Mouse (Mus musculus) lung, adult 2 months (tissue): ENCODE data around the gene Borcs6.

ENCODE experiments used
- CTCF ChIP-seq: fragments of 200-500 bp; IDR thresholded peaks from 2 replicates; pipeline ENCODE4 v1.5.1; 2011; ENCODE audit warnings: mild to moderate bottlenecking, low read length, control low read depth; ENCODE audit not compliant: insufficient read depth
- POLR2A ChIP-seq: fragments of 200-500 bp; IDR thresholded peaks from 2 replicates; pipeline ENCODE4 v1.6.1; 2011; ENCODE audit warnings: low read depth, mild to moderate bottlenecking, control low read depth, low read length, borderline replicate concordance; ENCODE audit errors: extremely low read depth

DNA sequence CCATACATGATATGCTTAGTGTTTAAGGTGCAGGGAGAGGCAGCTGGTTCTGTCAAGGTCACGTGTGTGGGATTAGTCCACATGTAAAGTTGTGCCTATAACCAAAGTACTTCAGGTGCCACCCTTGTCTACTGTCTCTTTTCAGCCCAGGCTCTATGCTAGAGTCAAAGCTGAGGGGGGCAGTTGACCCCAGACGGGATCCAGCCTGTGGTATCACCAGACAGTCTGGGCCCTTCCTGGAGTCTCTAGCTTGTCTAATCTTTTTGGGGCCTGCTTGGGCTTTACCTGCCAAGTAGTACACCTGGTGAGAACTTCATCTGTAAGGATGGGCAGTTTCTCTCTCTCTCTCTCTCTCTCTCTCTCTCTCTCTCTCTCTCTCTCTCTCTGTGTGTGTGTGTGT lies 28.1 kb downstream of the Borcs6 start:
- TF ChIP-seq CTCF (no peak), POLR2A (no peak)
